Mouse (Mus musculus) adrenal gland, adult (tissue): ENCODE data around the gene Exd2.

ENCODE experiments used
- DNase-seq, 2 experiments: peaks; one replicate each; pipeline ENCODE4 v3.0.0; 2022 to 2023; ENCODE audit warnings: low spot score in 1 of 2; ENCODE audit not compliant: inconsistent age in 2 of 2

Exd2 gene

DNA sequence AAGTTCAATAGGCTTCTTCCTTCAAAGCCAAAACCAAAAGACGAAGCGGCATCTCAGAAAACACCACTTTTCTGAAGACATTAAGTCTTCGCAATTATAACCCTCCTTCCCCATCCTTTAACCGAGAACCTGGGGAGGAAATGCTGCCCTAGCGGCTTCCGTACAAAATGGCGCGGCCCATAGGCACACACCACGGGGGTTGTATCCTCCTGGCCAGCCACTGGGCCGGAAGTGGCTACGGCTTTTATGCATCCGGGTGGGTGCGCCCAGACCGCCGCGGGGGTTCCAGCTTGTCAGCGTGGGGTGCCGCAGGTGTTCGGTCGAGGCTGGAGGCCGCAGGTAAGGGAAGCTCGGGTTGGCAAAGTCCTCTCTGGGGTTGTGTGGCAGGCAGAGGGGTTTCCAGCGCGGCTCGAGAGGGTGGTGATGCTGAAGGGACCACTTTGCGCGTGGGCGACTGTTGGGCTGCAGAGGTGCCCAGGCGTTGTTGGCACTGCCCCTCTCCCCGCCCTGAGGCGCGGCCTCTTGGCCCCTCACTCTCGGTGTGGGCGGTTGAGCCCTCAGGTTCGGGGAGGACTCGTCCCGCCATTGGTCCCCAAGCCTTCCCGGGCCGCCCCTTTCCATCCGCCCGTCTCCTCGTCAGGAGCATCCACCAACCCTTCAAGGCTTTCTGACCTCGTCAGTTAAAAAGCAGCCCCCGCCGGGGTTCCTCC is at the start of gene Exd2:
TSS of gene Exd2 (plus strand) at position 154 of the 710 bp plus-strand sequence.
- DNase-seq, result peak; percentile 93 to 96

DNA sequence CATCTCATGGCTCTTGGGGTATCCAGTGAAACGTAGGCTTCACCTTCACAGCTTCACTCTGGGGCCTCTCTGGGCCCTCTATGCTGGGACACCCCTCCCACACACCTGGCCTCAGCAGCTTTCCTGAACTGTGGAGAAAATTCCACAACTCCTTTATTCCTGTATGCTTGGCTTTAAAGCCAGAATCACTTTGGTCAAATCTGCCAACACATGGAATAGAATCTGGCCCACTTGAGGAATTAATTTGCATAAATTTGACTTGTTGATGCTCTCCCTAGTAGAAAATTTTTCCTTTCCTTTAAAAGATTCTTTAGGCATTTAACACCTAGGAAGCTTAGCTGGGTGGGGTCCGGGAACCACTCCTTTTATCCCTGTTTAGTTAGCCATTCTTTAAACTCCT is 47.8 kb upstream of the Exd2 start:
- no peak for DNase-seq

DNA sequence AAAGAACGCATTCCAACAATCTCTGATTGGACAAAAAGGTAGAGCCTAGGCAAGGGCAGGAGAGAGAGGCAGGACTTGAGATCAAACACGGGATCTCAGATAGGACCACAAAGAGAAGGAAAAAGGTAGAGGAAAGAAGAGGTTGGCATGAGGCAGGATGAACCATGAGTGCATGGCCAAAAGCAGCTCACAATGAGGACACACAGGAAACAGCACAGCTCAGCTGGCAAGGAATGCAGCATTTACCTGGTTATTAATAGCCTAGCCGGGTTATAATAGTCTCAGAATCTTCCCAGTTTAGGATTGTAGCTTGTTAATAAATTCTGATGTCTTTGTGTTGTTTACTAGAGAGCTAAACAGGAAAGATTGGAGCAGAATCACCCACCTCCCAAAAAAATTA is 35.2 kb upstream of the Exd2 start:
- no peak for DNase-seq

DNA sequence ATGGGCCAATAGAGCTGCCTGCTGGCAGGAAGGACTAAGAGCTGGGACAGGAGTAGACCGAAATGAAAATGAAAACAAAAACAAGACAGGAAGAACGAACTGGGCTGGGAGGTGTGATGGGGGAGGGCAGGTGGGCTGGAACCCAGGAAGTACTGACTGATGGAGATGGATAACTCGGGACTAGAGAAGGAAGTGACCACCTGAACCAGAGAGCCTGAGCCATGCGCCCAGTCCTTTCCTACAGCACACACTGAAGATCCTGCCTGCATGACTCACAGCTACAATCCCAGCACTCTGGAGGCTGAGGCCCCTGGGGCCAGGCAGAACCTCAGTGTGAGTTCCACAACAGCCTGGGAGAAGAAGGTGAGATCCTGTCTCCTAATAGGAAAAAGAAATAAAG is 29.6 kb upstream of the Exd2 start:
- DNase-seq, result peak; percentile 62 to 75

DNA sequence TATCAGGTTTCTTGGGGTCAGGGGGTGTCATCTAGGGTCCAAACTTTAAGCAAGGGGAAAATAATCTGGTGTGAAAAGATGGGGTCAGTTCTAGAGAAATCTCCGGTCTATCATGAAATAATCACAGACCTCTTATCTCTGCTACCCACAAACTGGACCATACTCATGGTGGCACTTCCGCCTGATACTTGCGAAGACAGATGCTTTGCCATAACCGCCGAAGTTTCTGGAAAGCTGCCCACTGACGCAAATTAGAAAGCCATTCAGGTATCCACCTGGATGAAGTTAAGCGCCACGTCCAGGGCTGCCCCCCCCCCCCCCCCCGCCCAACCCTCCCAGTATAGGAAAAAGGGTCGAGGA is 28.3 kb upstream of the Exd2 start:
- DNase-seq, result no peak

DNA sequence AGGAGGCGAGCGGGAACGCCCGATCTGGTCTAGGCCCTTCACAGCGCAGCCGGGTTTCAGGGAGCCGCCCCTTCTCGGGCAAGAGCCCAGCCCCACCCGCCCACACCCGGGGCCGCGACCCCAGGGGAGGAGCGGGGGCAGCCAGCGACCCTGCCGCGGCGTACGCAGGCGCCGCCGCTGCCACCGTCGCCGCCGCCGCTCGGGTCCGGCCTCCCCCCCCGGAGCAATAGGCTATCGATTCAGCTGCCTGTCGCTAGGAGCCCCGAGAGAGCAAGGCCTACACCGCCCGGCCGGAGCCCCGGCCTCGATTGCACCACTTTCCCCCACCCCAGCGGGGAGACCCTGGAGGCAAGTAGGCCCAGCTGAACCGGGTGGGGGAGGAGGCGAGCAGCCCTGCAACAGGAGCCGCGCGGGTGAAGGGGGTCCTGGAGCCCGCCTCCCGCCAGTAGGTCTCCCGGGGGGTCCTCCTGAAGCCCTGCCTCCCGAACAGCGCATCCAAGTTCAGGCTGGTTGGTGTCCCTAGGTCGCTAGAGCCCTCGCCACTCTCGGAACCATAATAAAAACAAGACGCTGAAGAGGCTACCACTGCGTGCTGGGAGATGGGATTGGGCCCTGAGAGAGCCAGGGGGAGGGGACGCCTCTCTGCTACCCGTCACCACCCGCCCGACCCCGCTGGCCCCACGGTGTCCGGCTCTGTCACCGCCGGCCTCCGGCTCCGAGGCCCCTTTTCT is 27.8 kb upstream of the Exd2 start:
- peak; percentile 82 to 92 for DNase-seq

DNA sequence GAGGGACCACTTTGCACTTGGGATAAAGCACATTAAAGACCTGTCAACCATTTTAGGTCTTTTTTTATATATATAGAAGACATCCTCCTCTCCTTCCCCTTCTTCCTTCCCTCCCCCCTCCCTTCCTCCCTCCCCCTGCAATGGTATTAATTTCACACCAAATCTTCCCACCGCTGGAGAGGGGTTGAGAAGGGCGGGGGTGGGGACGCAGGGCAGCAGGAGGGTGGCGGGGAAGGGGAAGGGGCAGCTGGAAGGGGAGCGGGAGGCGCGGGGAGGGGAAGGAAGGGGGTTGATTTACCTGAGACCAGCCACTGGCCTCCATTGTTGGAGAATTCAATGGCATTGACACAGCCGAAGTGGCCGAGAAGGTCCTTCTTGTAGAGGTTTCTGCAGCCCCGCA is 27.0 kb upstream of the Exd2 start:
- DNase-seq, result peak in 1 of 2 experiments; percentile 70

DNA sequence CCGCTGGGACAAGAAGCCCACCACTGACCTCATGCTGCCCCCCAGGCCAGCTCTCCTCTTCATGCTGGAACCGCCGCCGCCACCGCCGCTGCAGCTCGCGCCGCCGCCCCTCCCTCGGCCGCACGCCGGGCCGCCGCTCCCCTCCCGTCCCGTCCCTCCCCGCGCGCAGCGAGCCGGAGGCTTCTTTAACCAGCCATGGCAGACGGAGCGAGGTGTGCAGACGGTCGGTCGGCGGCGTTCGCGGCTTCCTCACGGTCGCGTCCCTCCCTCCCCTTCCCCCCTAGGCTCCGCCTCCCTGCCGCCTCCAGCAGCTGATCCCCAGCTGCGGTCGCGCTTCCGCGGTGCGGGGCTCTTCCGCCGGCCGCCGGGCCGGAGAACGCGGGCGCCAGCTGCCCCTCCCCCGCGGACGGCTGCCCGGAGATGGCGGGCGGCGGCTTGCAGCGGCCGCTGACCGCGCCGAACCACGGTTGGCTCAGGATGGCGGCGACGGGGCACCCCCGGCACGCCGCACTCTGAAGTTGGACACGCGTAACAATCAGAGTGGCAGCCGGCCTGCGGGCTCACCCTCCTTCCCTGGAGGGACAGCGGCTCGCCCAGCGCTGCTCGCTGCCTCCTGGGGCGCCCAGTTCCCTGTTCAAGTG is 26.4 kb upstream of the Exd2 start, which contains the start of gene Dcaf5:
TSS of gene Dcaf5 (minus strand) at position 266 of the 641 bp plus-strand sequence.
- peak; percentile 86 to 94 for DNase-seq

DNA sequence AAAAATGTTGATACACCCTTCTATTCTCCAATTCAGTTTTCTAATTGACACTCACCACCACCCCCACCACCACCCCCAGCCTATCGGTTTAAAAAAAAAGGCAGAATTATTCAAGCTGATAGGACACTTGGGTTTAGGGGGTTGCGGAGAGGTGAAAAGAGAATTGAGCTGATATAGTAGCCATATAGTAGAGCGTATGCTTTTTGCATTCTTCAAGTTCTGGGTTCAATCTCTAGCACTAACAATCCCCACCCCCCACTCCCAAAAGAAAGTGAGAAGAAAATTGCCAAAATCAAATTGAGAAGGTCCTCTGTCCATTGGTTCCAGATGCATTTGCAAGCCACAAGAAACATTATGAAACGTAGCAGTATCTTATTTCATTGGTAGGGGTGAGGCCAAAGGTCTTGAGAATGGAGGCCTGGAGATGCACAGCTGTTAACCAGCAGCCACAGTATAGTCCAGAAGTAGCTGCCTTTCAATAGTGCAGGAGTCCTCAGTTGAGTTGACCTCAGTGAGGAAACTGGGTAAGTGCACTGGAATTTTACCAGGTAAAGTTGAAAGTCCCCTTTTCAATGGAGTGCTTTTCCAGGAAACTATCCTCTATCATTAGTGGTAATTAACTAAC is 25.7 kb upstream of the Exd2 start:
- DNase-seq, result peak in 1 of 2 experiments; percentile 44

DNA sequence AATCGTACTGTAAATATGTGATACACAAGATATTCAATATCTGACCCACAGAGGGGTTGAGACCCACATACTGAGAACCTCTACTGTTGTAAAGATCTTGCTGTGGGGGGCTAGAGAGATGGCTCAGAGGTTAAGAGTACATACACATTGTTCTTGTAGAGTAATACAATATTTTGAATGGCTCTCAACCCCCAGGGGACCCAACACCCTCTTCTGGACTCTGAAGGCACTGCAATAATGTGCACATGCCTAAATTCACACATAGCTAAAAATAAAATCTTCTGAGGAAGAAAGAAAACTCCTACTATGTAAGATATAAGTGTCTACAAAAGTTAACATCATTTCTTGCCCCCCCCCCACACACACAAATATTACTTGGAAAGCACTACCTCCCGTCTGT is 21.9 kb upstream of the Exd2 start:
- peak in 1 of 2 experiments; percentile 52 for DNase-seq

DNA sequence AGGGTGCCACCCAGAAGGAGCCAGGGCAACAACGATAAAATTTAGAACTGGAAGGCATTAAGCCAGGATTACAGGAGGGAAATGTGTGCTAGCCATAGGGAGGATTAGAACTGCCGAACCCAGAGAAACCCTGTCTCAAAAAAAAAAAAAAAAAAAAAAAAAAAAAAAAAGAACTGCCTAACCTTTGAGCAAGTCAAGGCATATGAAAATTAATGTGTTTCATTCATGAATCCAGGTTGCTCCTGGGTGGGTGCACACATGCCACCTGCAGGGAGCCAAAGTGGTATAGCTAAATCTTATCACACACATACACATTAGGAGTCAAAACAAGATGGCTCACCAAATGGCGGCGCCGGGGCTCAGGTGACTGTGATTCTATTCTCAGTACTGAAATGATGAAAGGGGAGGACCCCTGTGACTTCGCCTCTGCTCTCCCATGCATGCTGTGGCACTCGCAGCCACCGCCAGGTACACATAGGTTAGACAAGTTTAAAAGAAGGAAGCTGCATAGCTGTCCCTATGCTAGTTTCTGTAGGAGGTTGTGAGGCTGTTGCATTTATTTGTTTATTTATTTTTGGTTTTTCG is 18.3 kb upstream of the Exd2 start:
- DNase-seq, result no peak

DNA sequence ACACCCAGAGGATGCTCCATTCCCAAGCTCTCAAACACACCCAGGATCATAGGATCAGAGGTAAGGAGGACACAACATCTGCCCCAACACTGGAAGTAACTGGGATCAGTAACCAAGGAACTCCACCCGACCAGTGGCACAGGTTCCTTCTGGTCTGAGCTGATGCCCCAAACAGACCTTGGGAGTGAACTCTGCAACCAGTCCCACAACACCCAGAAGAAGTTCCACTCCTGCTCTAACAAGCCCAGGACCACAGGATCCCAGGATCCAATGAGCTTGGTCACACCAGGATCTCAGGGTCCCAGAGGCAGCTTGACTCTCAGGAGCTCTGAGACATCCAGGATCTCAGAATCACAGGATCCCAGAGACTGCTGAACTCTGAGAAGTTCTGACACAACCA is 9.4 kb upstream of the Exd2 start:
- DNase-seq, result no peak

DNA sequence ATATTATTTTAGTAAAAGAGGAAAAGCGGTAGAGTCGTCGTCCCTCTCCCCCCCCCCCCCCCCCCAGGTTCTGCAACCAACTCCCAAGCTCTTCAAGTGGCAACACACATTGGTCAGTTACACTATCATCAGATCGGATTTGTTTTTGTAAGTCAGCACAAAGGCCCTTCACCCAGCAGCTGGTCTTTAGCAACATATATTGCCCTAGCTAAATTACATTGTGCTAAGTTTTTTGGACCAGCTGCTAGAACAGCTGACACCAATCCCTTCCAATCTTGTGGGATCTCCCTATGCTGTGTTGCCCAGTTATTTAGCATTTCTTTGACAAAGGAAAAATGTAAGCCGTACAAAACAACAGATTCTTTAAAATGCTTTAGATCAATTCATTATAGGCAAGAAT is 4.9 kb upstream of the Exd2 start:
- DNase-seq, result no peak

DNA sequence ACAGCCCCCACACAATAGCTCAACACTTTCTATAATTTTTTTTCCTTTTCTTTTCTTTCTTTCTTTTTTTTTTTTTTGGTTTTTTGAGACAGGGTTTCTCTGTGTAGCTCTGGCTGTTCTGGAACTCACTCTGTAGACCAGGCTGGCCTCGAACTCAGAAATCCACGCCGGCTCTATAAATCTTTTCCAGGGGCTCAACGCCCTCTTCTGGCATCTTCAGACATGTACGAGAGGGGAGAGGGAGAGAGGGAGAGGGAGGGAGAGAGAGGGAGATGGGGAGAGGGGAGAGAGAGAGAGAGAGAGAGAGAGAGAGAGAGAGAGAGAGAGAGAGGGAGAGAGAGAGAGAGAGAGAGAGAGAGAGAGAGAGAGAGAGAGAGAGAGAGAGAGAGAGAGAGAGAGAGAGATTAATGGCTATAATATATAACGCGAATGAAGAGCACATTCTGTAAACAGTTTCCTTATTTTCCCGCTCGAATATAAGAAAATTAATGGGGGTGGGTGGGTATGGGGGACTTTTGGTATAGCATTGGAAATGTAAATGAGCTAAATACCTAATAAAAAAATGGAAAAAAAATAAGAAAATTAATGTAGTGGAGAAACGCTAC is 501 bp upstream of the Exd2 start:
- peak in 1 of 2 experiments; percentile 38 for DNase-seq

DNA sequence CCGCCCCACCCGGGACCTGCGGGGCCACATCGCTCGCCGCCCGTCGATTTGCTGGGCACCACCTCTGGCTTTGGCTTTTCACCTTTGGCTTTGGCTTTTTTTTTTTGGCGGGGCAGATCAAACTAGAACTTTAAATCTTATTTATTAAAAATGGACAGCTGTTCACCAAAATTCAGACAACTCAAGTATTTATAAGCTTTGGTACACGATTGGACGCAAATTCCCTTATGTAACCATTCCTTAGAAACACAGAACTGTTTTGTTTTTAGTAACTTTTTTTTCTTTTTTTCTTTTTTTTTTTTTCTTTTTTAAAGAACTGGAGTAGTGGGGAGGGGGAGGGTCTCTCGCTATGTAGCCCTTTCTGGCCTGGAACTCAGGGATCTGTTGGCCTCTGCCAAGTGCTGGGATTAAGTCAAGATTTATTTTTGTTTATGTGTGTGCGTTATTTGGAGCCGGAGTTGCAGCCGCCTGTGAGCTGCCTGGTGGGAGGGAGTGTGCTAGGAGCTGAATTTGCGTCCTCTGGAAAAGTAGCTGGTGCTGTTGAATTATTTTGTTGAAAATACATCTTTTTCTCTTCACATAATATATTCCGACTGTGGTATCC is 873 bp downstream of the Exd2 start:
- DNase-seq, result peak in 1 of 2 experiments; percentile 41

DNA sequence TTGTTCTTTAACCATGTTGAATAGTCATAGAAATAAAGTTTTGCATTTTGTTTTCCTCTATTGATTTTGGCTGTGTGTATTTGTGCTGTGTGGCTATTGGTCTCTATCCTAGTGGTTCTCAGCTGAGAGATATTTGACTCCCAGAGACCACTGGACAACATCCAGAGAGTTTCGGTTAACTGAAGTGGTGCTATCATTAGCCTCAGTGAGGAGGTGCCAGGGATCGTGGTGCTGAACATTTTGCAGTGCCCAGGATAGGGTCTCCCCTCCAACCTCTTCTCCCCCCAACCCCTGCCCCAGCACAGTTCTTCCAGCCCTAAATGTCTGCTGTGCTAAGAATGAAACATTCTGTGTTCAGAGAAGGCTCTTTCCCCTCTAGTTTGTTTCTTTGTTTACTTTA is 7.3 kb downstream of the Exd2 start:
- no peak for DNase-seq

DNA sequence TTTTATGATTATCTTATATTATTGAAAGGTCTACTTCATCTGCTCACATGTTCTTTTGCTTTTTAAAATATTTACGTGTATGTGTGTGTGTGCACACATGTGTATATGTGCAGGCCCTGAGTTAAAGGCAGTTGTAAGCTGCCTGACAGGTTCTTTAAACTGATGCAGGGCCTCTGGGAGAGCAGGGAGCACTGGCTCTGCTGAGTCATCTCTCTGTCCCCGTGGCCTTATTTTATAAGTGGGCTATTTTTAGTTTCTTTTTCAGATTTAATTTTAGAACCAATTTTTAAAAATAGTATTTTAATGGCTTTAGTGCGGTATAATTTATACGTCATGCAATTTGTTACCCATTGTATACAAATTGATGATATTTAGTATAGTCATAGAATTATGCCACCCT is 9.0 kb downstream of the Exd2 start:
- peak in 1 of 2 experiments; percentile 43 for DNase-seq

DNA sequence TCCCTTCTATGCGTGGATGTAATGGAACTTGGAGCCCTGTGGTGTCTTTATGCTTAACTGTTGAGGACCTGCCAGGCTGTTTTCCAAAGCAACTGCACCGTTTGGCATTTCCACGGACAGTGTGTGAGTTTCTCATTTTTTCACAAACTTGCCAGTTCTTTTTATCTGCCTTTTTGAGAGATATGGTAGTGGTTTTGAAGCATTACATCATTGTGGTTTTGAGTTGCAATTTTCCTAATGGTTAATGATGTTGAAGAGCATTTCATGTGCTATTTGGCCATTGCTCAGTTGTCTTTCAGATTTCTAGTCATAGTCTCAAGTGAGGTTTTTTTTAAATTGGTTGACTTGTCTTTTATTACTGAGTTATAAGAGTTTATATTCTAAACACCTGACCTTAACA is 10.8 kb downstream of the Exd2 start:
- no peak for DNase-seq

DNA sequence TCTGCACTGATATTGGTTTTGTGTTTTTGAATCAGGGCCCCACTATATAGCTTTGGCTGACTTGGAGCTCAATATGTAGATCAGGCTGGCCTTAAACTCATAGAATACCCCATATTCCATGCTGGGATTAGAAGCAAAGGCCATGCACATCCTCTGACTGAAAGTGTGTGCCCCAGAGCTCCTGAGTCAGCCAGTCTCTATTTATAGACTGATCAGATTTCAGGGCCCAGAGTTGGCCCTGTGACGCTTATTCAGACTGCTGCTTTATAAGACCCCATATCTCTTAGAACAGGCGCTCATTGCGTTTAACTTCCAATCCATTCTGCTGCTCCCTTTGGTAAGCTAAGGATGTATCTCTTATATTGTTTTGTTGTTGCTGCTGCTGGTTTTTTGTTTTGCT is 17.1 kb downstream of the Exd2 start:
- DNase-seq, result no peak

DNA sequence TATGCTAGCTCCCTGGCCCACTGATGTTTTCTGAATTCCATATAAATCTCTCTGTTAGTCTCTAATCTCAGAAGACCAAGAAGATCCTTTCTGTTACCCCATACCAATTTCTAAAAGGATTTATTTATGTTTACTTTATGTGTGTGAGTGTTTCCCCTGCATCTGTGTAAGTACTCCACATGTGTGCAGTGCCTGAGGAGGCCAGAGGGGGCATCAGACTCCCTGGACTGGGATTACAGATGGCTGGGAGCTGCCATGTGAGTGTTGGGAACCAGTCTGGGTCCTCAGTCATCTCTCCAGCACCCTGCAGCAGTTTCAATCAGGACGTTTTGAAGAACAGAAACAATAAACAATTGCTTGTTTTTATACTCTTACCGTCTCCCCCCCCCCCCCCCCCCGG is 20.5 kb downstream of the Exd2 start:
- DNase-seq, result no peak
